In the genomic region with DNA sequence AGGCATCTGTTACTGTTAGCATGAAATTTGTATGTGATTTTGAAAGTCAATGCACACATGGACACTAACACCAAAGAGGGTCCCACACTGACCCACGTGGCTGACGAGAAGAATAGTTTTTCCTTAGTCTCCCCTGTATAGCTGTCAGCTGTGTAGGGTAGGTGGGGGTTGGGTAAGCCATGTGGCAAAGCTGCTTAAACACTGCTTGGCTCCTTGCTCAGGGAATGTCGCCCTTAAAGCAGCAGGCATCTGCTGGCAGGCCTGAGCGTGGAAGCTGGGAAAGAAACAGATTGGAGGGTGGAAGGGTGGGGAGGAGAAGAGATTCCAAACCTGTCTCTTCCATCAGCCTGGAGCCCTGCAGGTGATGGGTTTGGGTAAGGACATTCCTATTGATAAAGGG, we compare ENCODE assay signal across 12 mouse cellular contexts. TPM values are rescaled to one million over a fixed set of nuclear protein-coding genes. Genes with fewer than 3 reads are reported as not detected.
DNase-seq lines count a peak whose midpoint lies in the region; ATAC-seq and TF ChIP-seq lines count a peak whose summit lies in the region.
"Had no signal": no experiment of that assay in that cellular context is flagged by ENCODE, and none has a peak within 500 bp of the region (broad histone marks: within the 10 kb centered on the region; RNA-seq: fewer than 3 reads in every experiment).

No protein-coding gene starts in this region.

- no peak for TF ChIP-seq CTCF in intestine, postnatal 0 days (IDR thresholded peaks at IDR 0.05; ENCODE audit: low read depth)

- peak; percentile 42; the same call in 1 of the 2 replicates for ATAC-seq in limb, embryonic 12.5 days (ENCODE audit: insufficient number of reproducible peaks, insufficient read depth, low FRiP score, low TSS enrichment, low read depth)
- ATAC-seq in intestine, postnatal 0 days, result no peak
- no peak for ATAC-seq in liver, embryonic 12.5 days

- H3K36me3 ChIP-seq in limb, embryonic 12.5 days, result no peaks in the 10 kb centered on the region
- no peaks in the 10 kb centered on the region for H3K36me3 ChIP-seq in limb, embryonic 10.5 days
- 0 out of 2 replicates have a peak, but pooled peaks cover 4% of the 10 kb centered on the region for H3K36me3 ChIP-seq in intestine, postnatal 0 days (ENCODE audit: control insufficient read depth, insufficient read depth)
- H3K36me3 ChIP-seq in liver, embryonic 12.5 days, result no peaks in the 10 kb centered on the region
- H3K36me3 ChIP-seq: midbrain, embryonic 12.5 days had no signal

- no peak overlapping the region for H3K9ac ChIP-seq in limb, embryonic 12.5 days (replicated peaks)
- no peak overlapping the region for H3K9ac ChIP-seq in intestine, postnatal 0 days (ENCODE audit: low read depth, low read length)
- H3K9ac ChIP-seq in liver, embryonic 12.5 days, result no peak overlapping the region
- H3K9ac ChIP-seq: midbrain, embryonic 12.5 days had no signal

- no peak for DNase-seq in limb, embryonic 10.5 days (ENCODE audit: low spot score)
- DNase-seq in cerebellum, postnatal 25 days, result peak; percentile 84 to 88
- DNase-seq in layer of hippocampus, adult 9-11 months, result peak; percentile 85
- peak; percentile 71 to 79 for DNase-seq in right cerebral cortex, adult 2 months (ENCODE audit: low spot score in 2 of 2)
- DNase-seq in T-cell, adult 2 months (ENCODE audit: low spot score), result no peak
- DNase-seq: heart, postnatal 4 days had no signal

- 21% methylated on average over 4 of the region's 4 CpGs for WGBS in limb, embryonic 12.5 days
- 43% methylated on average over 4 of the region's 4 CpGs for WGBS in limb, embryonic 10.5 days
- WGBS in intestine, postnatal 0 days, result 50% methylated on average over 4 of the region's 4 CpGs
- WGBS in liver, embryonic 12.5 days (ENCODE audit: insufficient replicate concordance), result 46% methylated on average over 4 of the region's 4 CpGs

- peaks cover 46% of the 10 kb centered on the region for H3K4me1 ChIP-seq in limb, embryonic 12.5 days (replicated peaks)
- peaks cover 42% of the 10 kb centered on the region for H3K4me1 ChIP-seq in limb, embryonic 10.5 days
- H3K4me1 ChIP-seq in intestine, postnatal 0 days (replicated peaks; ENCODE audit: control insufficient read depth, insufficient read depth, low read length), result no peaks in the 10 kb centered on the region
- H3K4me1 ChIP-seq in liver, embryonic 12.5 days, result peaks cover 22% of the 10 kb centered on the region

- H3K27me3 ChIP-seq in limb, embryonic 12.5 days, result peaks cover 59% of the 10 kb centered on the region
- H3K27me3 ChIP-seq in limb, embryonic 10.5 days (ENCODE audit: low read depth, poor library complexity, severe bottlenecking), result peaks cover 86% of the 10 kb centered on the region
- no peaks in the 10 kb centered on the region for H3K27me3 ChIP-seq in intestine, postnatal 0 days (replicated peaks; ENCODE audit: control insufficient read depth, insufficient read depth, low read length)
- peaks cover 63% of the 10 kb centered on the region for H3K27me3 ChIP-seq in liver, embryonic 12.5 days (replicated peaks)

- no peak overlapping the region for H3K4me3 ChIP-seq in limb, embryonic 12.5 days (replicated peaks)
- no peak overlapping the region for H3K4me3 ChIP-seq in limb, embryonic 10.5 days
- no peak overlapping the region for H3K4me3 ChIP-seq in intestine, postnatal 0 days (ENCODE audit: low read depth, low read length)
- no peak overlapping the region for H3K4me3 ChIP-seq in liver, embryonic 12.5 days
- H3K4me3 ChIP-seq: midbrain, embryonic 12.5 days had no signal

- H3K4me2 ChIP-seq in limb, embryonic 12.5 days, result no peak overlapping the region
- no peak overlapping the region for H3K4me2 ChIP-seq in intestine, postnatal 0 days (replicated peaks; ENCODE audit: low read depth)
- no peak overlapping the region for H3K4me2 ChIP-seq in liver, embryonic 12.5 days

- no peaks in the 10 kb centered on the region for H3K9me3 ChIP-seq in limb, embryonic 12.5 days
- no peaks in the 10 kb centered on the region for H3K9me3 ChIP-seq in limb, embryonic 10.5 days (replicated peaks)
- H3K9me3 ChIP-seq in intestine, postnatal 0 days (ENCODE audit: control insufficient read depth), result no peaks in the 10 kb centered on the region
- no peaks in the 10 kb centered on the region for H3K9me3 ChIP-seq in liver, embryonic 12.5 days (replicated peaks)
- H3K9me3 ChIP-seq: G1E; midbrain, embryonic 12.5 days had no signal

- H3K27ac ChIP-seq in limb, embryonic 12.5 days, result no peak overlapping the region
- H3K27ac ChIP-seq in limb, embryonic 10.5 days, result no peak overlapping the region
- H3K27ac ChIP-seq in intestine, postnatal 0 days (ENCODE audit: low read depth, low read length), result no peak overlapping the region
- no peak overlapping the region for H3K27ac ChIP-seq in liver, embryonic 12.5 days

RNA-seq across cellular contexts. Expression of a gene that starts 22.5 kb away (rescaled TPM):
- polyA plus RNA-seq in limb, embryonic 12.5 days (2016; fragmentation: Nextera tagmentation; extraction: Ambion mirVana), result 0.41 and 0.66 TPM in 2 replicates
- 0.34 and 0.48 TPM in 2 replicates for polyA plus RNA-seq in limb, embryonic 10.5 days (2016; fragmentation: Nextera tagmentation; extraction: Ambion mirVana)
- polyA plus RNA-seq in intestine, postnatal 0 days (2015; fragmentation: Nextera tagmentation; extraction: Ambion mirVana), result 45.7 and 57.1 TPM in 2 replicates
- 6.7 and 7.2 TPM in 2 replicates for polyA plus RNA-seq in liver, embryonic 12.5 days (2016; fragmentation: Nextera tagmentation; extraction: Ambion mirVana)
- polyA plus RNA-seq: G1E had no signal

RNA-seq across cellular contexts. Expression of a gene that starts 59.2 kb away (rescaled TPM):
- polyA plus RNA-seq in limb, embryonic 12.5 days (2016; fragmentation: Nextera tagmentation; extraction: Ambion mirVana), result 0.06 TPM in 1 of 2 replicates, not detected in the other
- polyA plus RNA-seq in limb, embryonic 10.5 days (2016; fragmentation: Nextera tagmentation; extraction: Ambion mirVana), result 0.11 and 0.14 TPM in 2 replicates
- 0.77 and 0.80 TPM in 2 replicates for polyA plus RNA-seq in intestine, postnatal 0 days (2015; fragmentation: Nextera tagmentation; extraction: Ambion mirVana)
- polyA plus RNA-seq in liver, embryonic 12.5 days (2016; fragmentation: Nextera tagmentation; extraction: Ambion mirVana), result 0.05 TPM in 1 of 2 replicates, not detected in the other
- polyA plus RNA-seq: spleen, adult 2 months had no signal

Comparison
In these comparisons a context has a peak if more than half of its experiments do, and no peak if none do; other contexts are left out.
1. DNase-seq: peak in cerebellum, postnatal 25 days (2 of 2), layer of hippocampus, adult 9-11 months (single experiment) and right cerebral cortex, adult 2 months (2 of 2); none in limb, embryonic 10.5 days (single experiment) and T-cell, adult 2 months (single experiment).